Mouse (Mus musculus): ENCODE results near the gene P2ry2.

DNA sequence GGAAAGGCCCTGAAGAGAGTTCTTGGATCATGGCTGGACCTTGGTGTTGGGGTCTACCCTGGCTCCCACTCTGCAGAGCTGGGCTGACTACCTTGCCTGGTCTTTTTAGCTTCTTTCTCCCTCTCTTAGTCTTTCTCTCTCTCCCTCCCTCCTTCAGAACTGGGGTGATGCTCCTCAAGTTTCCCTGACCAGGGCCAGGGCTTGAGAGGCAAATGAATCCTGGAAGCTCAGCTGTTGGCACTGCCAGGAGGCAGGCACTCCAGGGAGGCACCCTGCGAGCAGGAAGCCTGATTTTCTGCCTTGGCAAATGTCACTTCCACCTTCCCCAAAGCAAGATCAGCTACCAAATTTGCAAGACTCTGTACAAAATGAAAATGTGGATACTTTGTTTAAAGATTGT lies 2.3 kb upstream of the P2ry2 start:
- no peak for TF ChIP-seq CTCF (IDR thresholded peaks at IDR 0.05; ENCODE audit: control insufficient read depth, insufficient read depth, insufficient replicate concordance, low read depth, low read length)
- TF ChIP-seq POLR2A (IDR thresholded peaks at IDR 0.05; ENCODE audit: control insufficient read depth, low read depth, low read length), result no peak

All from testis, adult 2 months (tissue).